Mouse (Mus musculus) liver, embryonic 13.5 days (tissue): Measurements from ENCODE around the gene Trmt5. TPM values are rescaled to one million over a fixed set of nuclear protein-coding genes. Genes with fewer than 3 reads are reported as not detected.

Experiments used
- ATAC-seq: fragments of 200-750 bp; cut with Nextera tagmentation; 2 replicates; pipeline ENCODE4 v1.8.0; 2017; ENCODE audit warnings: low read depth, mild to moderate bottlenecking, moderate number of reproducible peaks, moderate library complexity
- DNase-seq: peaks from one replicate; pipeline ENCODE4 v3.0.0; 2022
- H3K27ac ChIP-seq: fragments of 300-500 bp; sonication (generic); 2 replicates; pipeline ENCODE4 v1.5.1; 2015; ENCODE audit warnings: moderate library complexity, mild to moderate bottlenecking, inconsistent platforms
- H3K27me3 ChIP-seq: fragments of 300-500 bp; sonication (generic); 2 replicates; pipeline ENCODE4 v1.6.1; 2015; ENCODE audit warnings: mild to moderate bottlenecking, inconsistent platforms
- H3K36me3 ChIP-seq: fragments of 300-500 bp; sonication (generic); 2 replicates; pipeline ENCODE4 v1.6.1; 2015; ENCODE audit warnings: mild to moderate bottlenecking, inconsistent platforms
- H3K4me1 ChIP-seq: fragments of 300-500 bp; sonication (generic); replicated peaks from 2 replicates; pipeline ENCODE4 v1.6.1; 2015; ENCODE audit warnings: inconsistent platforms
- H3K4me2 ChIP-seq: fragments of 300-500 bp; sonication (generic); 2 replicates; pipeline ENCODE4 v1.6.1; 2015; ENCODE audit warnings: inconsistent platforms, mild to moderate bottlenecking, moderate library complexity
- H3K4me3 ChIP-seq: fragments of 300-500 bp; sonication (generic); replicated peaks from 2 replicates; pipeline ENCODE4 v1.5.1; 2015; ENCODE audit warnings: mild to moderate bottlenecking, inconsistent platforms
- H3K9ac ChIP-seq: fragments of 300-500 bp; sonication (generic); 2 replicates; pipeline ENCODE4 v1.6.1; 2015; ENCODE audit warnings: mild to moderate bottlenecking, inconsistent platforms
- H3K9me3 ChIP-seq: fragments of 300-500 bp; sonication (generic); replicated peaks from 2 replicates; pipeline ENCODE4 v1.6.1; 2016; ENCODE audit warnings: inconsistent platforms
- WGBS: fragments of 180-500 bp; shearing (Covaris S2); methylation state at CpG from one replicate; pipeline ENCODE4 v1.1.7; 2015; ENCODE audit not compliant: insufficient replicate concordance; 5-methylcytosine and 5-hydroxymethylcytosine counted together
- polyA plus RNA-seq: library from polyadenylated mRNA; unstranded; fragments of >200 nt; fragmentation: Nextera tagmentation; extraction: Ambion mirVana; gene quantifications from 2 replicates; pipeline ENCODE4 v1.2.1, GENCODE M21; 2015

Gene Trmt5
- polyA plus RNA-seq, 1 experiment from 2014 or later: 11.6 TPM

DNA sequence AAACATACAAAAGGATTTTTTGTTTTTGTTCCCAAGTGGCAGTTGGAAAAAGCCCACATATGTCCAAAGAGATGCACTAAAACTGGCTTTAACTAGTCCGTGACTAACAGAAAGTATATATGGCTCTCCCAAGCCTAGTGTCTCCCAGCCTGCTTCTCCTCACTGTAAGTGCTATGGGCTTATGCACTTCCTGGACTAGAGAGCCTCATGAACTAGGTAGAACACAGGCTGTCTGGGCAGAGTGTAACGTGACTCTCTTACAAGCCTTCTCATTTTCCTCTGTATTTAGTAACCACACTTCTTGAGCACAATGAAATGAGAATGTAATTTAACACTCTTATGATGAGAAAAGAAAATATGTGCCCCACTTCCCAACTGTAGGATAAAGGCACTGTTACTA lies 22.2 kb upstream of the Trmt5 start:
- no peak overlapping the region for H3K9ac ChIP-seq
- H3K27me3 ChIP-seq: no peaks in the 10 kb centered on the region
- H3K4me2 ChIP-seq: no peak overlapping the region
- H3K4me3 ChIP-seq: no peak overlapping the region
- WGBS: 74% methylated on average over 2 of the region's 2 CpGs
- H3K27ac ChIP-seq: no peak overlapping the region
- H3K9me3 ChIP-seq: no peaks in the 10 kb centered on the region
- DNase-seq (no peak), ATAC-seq (no peak)
- H3K36me3 ChIP-seq: no peaks in the 10 kb centered on the region
- H3K4me1 ChIP-seq: no peaks in the 10 kb centered on the region

DNA sequence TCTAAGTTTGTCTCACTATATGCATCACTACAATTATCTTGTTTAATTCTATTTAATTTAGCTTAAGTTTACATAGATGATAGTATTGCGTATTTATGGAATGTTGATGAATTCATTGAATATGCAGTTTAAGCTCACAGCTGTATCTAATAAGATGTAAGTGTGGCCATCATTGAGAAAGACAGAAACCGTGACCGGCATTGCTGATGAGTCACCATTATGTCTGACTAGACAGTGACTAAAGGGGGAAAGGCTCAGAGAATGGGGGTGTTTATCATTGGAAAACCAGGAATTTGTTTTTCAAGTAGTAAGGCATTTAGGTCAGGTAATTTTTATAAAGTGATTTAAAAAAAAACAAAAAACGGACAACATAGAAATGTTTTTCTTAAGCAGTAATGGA lies 21.2 kb upstream of the Trmt5 start:
- H3K36me3 ChIP-seq: no peaks in the 10 kb centered on the region
- H3K4me2 ChIP-seq: no peak overlapping the region
- 78% methylated on average over 4 of the region's 4 CpGs for WGBS
- no peaks in the 10 kb centered on the region for H3K4me1 ChIP-seq
- ATAC-seq (no peak), DNase-seq (no peak)
- no peaks in the 10 kb centered on the region for H3K27me3 ChIP-seq
- H3K4me3 ChIP-seq: no peak overlapping the region
- no peak overlapping the region for H3K27ac ChIP-seq
- H3K9me3 ChIP-seq: no peaks in the 10 kb centered on the region
- H3K9ac ChIP-seq: no peak overlapping the region

DNA sequence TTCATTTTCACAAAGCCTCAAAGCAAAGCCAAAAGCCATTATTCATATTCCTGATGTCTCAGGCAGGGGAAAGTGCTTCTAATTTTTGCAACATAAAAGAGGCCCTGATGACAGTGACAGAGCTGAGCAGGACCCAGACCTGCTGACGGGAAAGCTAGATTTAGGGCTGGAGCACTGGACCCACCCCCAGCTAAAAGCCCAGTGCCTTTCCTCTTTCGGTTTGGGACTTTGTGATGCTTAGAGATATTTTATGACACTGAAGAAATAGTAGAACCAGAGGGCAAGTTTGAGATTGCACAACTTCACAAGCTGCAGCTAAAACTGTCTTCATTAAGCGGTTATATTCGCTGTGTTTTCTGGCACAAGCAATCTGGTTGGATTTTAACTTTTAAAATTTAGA lies 18.1 kb upstream of the Trmt5 start:
- Histone ChIP-seq H3K9ac (no peak overlapping the region), H3K4me3 (no peak overlapping the region), H3K27ac (no peak overlapping the region), H3K4me2 (no peak overlapping the region), H3K27me3 (no peaks in the 10 kb centered on the region), H3K4me1 (no peaks in the 10 kb centered on the region), H3K36me3 (no peaks in the 10 kb centered on the region), H3K9me3 (no peaks in the 10 kb centered on the region)
- ATAC-seq: no peak
- 63% methylated on average over 4 of the region's 4 CpGs for WGBS
- DNase-seq: no peak

GRCm38 (mm10) chr12:73300531-73300930 lies 14.0 kb upstream of the Trmt5 start:
- no peak overlapping the region for H3K27ac ChIP-seq
- H3K9ac ChIP-seq: no peak overlapping the region
- no peaks in the 10 kb centered on the region for H3K9me3 ChIP-seq
- no peak overlapping the region for H3K4me3 ChIP-seq
- no peaks in the 10 kb centered on the region for H3K36me3 ChIP-seq
- H3K27me3 ChIP-seq: no peaks in the 10 kb centered on the region
- ATAC-seq (no peak), DNase-seq (no peak)
- H3K4me1 ChIP-seq: no peaks in the 10 kb centered on the region
- WGBS: 62% methylated on average over 2 of the region's 2 CpGs
- no peak overlapping the region for H3K4me2 ChIP-seq

GRCm38 (mm10) chr12:73298621-73299020 lies 12.1 kb upstream of the Trmt5 start:
- Histone ChIP-seq H3K9ac (no peak overlapping the region), H3K4me1 (no peaks in the 10 kb centered on the region; the same call in 1 of the 2 replicates), H3K36me3 (no peaks in the 10 kb centered on the region), H3K27me3 (no peaks in the 10 kb centered on the region), H3K4me2 (no peak overlapping the region), H3K9me3 (no peaks in the 10 kb centered on the region), H3K27ac (no peak overlapping the region), H3K4me3 (no peak overlapping the region)
- WGBS: 81% methylated on average over 5 of the region's 5 CpGs
- DNase-seq (no peak), ATAC-seq (no peak)

DNA sequence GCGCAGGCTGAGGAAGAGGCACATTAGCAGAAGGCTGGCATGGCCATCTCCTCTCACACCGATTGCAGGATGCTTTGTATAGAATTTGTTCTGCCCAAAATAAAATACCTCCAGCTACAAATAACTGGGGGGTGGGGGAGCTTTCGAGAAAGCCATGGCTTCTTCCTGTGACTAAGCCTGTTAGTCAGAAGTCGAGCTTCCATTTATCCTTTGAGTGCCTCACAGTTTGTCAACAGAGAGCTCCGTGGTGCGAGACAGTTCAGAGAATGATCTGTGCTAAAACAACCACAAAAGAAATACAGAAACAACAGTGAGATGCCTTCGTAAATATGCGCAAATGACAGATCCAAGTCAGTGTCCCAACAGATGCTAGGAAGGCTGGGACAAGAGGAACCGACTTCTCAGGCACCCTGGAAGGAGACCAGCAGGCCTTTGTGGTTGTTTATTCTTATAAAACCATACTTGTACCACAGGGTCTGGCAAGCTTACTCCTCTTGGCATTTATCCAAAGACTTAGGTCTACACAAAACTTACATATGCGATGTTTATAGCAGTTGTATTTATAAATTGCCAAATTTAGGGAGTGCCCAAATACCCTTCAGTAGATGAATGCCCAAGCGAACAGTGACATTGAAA lies 9.1 kb upstream of the Trmt5 start:
- H3K36me3 ChIP-seq: no peaks in the 10 kb centered on the region

DNA sequence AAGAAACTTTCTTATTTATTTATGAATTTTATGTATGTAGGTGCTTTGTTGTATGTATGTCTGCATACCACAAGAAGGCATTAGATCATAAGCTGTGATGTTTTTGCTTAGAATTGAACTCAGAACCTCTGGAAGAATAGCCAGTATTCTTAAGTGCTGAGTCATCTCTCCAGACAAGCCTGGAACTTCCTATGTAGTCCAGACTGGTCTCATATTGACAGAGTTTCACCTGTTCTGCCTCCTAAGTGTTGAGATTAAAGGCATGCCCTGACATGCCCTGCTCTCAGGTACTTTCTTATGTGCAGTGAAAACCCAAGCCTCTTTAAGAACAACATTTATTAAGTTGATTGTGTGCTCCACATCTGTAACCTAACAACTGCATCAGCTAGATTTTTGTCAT lies 8.4 kb upstream of the Trmt5 start:
- no peak overlapping the region for H3K4me2 ChIP-seq
- H3K9ac ChIP-seq: no peak overlapping the region
- ATAC-seq: no peak

More for the DNA sequence above, 9.1 kb upstream of the Trmt5 start:
- Histone ChIP-seq H3K4me1 (no peaks in the 10 kb centered on the region; the same call in 1 of the 2 replicates), H3K9ac (no peak overlapping the region), H3K27ac (no peak overlapping the region), H3K4me2 (no peak overlapping the region), H3K4me3 (no peak overlapping the region), H3K9me3 (no peaks in the 10 kb centered on the region), H3K27me3 (no peaks in the 10 kb centered on the region)
- DNase-seq: no peak
- no peak for ATAC-seq
- WGBS: 71% methylated on average over 11 of the region's 11 CpGs

DNA sequence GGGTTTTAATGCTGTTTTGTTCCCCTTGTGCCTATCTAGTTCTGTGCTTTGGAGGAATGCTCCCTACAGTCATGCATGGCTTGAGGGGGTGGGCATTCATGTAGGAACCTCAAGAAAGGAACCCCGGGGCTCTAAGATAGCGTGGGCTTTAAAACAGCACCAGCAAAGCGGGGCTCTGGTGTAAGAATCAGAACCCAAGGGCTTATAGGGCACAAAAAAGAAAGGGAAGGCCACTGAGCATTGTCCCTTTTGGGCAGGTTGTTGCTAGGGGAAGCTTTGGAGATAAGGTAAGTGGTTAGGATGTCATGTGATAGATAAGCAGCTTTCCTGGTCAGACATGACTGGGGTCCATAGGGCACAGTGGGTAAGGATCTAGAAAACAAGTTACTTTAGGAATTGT lies 2.1 kb upstream of the Trmt5 start:
- Histone ChIP-seq H3K27me3 (no peaks in the 10 kb centered on the region), H3K4me3 (no peak overlapping the region), H3K9me3 (no peaks in the 10 kb centered on the region), H3K27ac (no peak overlapping the region), H3K4me1 (peaks cover 38% of the 10 kb centered on the region), H3K4me2 (no peak overlapping the region), H3K36me3 (peaks cover 8% of the 10 kb centered on the region), H3K9ac (no peak overlapping the region)
- 74% methylated on average over 3 of the region's 3 CpGs for WGBS
- DNase-seq (no peak), ATAC-seq (no peak)

More for the DNA sequence above, 8.4 kb upstream of the Trmt5 start:
- DNase-seq: no peak
- Histone ChIP-seq H3K27ac (no peak overlapping the region), H3K9me3 (no peaks in the 10 kb centered on the region), H3K4me3 (no peak overlapping the region), H3K27me3 (no peaks in the 10 kb centered on the region), H3K4me1 (no peaks in the 10 kb centered on the region; the same call in 1 of the 2 replicates), H3K36me3 (no peaks in the 10 kb centered on the region)

DNA sequence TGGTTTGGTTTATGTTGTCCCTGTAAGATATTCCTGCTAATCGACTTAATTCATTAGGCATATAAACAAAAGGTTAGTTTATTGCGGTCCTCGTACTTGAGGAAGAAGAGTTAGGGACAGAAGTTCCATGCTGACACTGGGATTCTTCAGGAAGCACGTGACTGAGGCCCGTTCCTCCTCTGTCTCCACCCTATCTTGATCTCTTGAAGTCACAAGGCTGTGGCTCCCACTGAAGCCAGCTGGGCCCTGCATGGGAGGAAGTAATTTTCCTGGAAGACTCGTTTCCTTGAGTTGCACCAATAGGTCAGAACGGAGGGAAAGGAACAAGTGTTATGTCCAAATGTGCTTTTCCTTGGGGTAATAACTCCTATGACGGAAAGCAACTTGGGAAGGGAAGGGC lies 1.1 kb upstream of the Trmt5 start:
- peak overlapping the region; percentile 83 for H3K4me2 ChIP-seq
- no peak for DNase-seq
- H3K9me3 ChIP-seq: no peaks in the 10 kb centered on the region
- H3K27me3 ChIP-seq: no peaks in the 10 kb centered on the region
- H3K9ac ChIP-seq: no peak overlapping the region
- H3K4me3 ChIP-seq: peak overlapping the region; percentile 82
- no peak overlapping the region for H3K27ac ChIP-seq
- ATAC-seq: no peak
- peaks cover 39% of the 10 kb centered on the region for H3K4me1 ChIP-seq
- peaks cover 10% of the 10 kb centered on the region for H3K36me3 ChIP-seq
- 44% methylated on average over 8 of the region's 8 CpGs for WGBS

GRCm38 (mm10) chr12:73274921-73275320 lies 11.6 kb downstream of the Trmt5 start:
- Histone ChIP-seq H3K4me2 (no peak overlapping the region), H3K27me3 (no peaks in the 10 kb centered on the region), H3K4me1 (no peaks in the 10 kb centered on the region), H3K9ac (no peak overlapping the region), H3K9me3 (no peaks in the 10 kb centered on the region), H3K36me3 (peaks cover 40% of the 10 kb centered on the region), H3K4me3 (no peak overlapping the region), H3K27ac (no peak overlapping the region)
- ATAC-seq: no peak
- WGBS: 81% methylated on average over 3 of the region's 3 CpGs
- no peak for DNase-seq

DNA sequence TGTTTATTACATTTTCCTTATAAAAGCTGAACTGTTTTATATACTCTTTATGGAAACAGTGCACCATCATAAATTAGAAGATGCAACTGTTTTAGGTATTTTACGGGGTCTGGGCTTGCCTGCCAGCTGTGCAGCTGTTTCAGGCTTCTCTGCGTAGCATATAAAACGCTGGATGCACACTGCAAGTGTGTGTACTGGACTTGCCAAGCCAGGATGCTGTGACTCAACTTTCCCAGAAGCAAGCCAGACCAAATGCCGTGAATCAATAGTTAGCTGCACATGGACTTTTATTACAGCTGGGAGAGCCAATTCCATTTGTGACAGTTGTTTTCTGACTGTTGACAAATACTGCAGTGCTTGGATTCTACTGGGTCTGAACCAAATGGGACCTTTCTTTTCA lies 16.6 kb downstream of the Trmt5 start:
- no peak for DNase-seq
- Histone ChIP-seq H3K4me3 (no peak overlapping the region), H3K4me1 (no peaks in the 10 kb centered on the region), H3K9me3 (no peaks in the 10 kb centered on the region), H3K4me2 (no peak overlapping the region), H3K9ac (no peak overlapping the region), H3K27me3 (no peaks in the 10 kb centered on the region), H3K27ac (no peak overlapping the region), H3K36me3 (peaks cover 4% of the 10 kb centered on the region; the same call in 1 of the 2 replicates)
- 84% methylated on average over 4 of the region's 4 CpGs for WGBS
- ATAC-seq: no peak

DNA sequence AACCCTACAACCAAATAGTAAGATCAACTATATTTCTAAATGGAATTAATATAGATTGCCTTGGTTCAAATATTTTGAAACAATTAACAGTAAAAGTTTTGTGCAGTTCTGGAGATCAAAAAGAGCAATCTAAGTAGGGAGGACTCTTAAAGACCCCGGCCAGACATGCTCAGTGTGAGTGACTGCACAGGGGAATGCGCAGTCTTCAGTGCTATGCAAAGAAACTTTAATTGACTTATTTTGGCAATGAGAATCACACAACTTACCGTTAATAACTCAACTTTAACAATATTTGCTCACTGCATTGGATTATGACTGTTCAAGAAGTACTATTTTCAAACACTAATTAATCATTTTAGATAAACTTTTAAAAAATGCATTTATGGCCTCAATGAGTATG lies 17.0 kb downstream of the Trmt5 start:
- no peak overlapping the region for H3K4me2 ChIP-seq
- H3K9me3 ChIP-seq: no peaks in the 10 kb centered on the region
- H3K4me3 ChIP-seq: no peak overlapping the region
- DNase-seq (no peak), ATAC-seq (no peak)
- no peak overlapping the region for H3K9ac ChIP-seq
- no peaks in the 10 kb centered on the region for H3K4me1 ChIP-seq
- no peak overlapping the region for H3K27ac ChIP-seq
- 84% methylated on average over 3 of the region's 3 CpGs for WGBS
- no peaks in the 10 kb centered on the region for H3K27me3 ChIP-seq
- H3K36me3 ChIP-seq: peaks cover 4% of the 10 kb centered on the region; the same call in 1 of the 2 replicates
